Mouse (Mus musculus) ES-E14 (cell line): ENCODE results near the gene Epb41l4b.

Experiments
- CHD2 ChIP-seq: IDR thresholded peaks from 2 replicates; pipeline ENCODE4 v1.6.1; 2014; ENCODE audit warnings: mild to moderate bottlenecking, low read depth, low read length, inconsistent platforms
- HCFC1 ChIP-seq: IDR thresholded peaks from 2 replicates; pipeline ENCODE4 v1.6.1; 2012; ENCODE audit warnings: low read length, inconsistent platforms, borderline replicate concordance; ENCODE audit not compliant: insufficient read depth
- ZC3H11A ChIP-seq: IDR thresholded peaks from 2 replicates; pipeline ENCODE4 v1.6.1; 2012; ENCODE audit warnings: low read depth, mild to moderate bottlenecking, inconsistent platforms, low read length, borderline replicate concordance
- ZNF384 ChIP-seq: IDR thresholded peaks from 2 replicates; pipeline ENCODE4 v1.6.1; 2012; ENCODE audit warnings: low read depth, low read length, inconsistent platforms

- TF ChIP-seq ZNF384 = no peak
- TF ChIP-seq ZC3H11A = no peak
- no peak for TF ChIP-seq HCFC1
- no peak for TF ChIP-seq CHD2
These were observed 181.8 kb downstream of the Epb41l4b start for GRCm38 (mm10) chr4:56961320-56961925.
